Mouse (Mus musculus): ENCODE measurements around the gene Ece1.

The Ece1 gene

DNA sequence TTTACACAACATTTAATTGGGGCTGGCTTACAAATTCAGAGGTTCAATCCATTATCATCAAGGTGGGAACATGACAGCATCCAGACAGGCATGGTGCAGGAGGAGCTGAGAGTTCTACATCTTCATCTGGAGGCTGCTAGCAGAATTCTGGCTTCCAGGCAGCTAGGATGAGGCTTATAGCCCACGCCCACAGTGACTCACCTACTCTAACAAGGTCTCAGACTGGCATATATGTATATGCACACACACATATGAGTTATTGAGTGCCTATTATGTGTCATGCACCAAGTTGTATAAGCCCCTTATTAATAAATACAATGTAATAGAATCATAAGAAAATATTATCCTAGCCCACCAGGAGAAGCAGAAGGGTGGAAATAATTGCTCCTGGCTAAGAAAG is 120.8 kb downstream of the Ece1 start:
- DNase-seq (ENCODE audit: low read depth, low spot score): no peak

DNA sequence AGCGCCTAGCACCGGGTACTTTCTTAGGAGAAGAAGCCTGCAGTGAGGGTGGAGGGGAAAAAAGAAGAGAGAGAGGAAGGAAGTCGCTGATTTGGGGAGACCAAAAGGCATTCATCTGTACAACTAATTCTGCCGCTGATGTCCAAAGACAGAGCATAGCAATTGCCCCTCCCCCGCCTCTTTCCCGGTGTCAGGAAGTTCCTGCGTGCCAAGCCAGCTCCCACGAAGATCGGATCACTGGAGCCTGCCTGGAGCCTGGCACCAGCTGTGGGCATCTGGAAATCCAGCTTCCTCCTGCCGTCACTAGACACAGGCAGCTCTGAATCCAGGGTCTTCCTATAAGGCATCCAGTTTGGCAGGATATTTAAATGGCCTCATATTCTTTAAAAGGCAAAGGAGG is 122.2 kb downstream of the Ece1 start:
- no peak for DNase-seq (ENCODE audit: low read depth, low spot score)

DNA sequence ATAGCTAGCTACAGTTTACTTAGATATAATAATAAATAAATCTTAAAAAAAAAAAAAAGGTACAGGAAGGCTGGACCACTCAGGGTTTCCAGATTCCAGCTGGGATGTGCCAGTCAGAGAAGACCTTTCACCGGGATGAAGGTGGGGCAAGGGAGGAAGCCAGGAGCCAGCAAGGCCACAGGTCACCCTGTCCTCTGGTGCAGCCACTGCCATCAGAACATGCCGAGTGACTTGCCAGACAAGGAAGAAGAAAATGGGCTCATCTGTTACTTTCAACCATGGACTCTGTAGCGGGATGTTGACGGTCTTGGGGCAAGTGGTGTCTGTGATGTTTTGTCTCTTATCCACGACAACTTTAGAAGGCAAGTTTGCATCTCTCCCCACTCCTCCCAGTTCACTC is 122.7 kb downstream of the Ece1 start:
- DNase-seq (ENCODE audit: low read depth, low spot score): no peak

DNA sequence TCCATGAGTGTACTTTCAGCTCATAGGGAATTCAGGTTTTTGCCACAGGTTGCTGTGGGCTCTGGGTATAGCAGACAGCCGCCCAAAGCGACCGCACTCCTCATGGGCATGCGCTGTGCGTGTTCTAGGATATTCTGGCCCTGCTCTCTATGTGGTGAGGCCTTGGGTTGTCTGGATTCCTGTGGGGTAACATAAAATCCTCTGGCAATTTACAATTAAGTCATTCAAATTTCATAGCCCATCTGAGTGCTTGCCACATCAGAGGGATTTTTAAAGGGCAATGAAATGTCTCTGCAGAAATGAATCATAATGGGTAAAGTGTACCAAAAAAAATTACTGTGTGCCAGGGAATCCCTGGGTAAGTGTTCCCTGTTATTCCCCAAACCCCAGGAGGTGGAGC is 127.4 kb downstream of the Ece1 start:
- DNase-seq (ENCODE audit: low read depth, low spot score): no peak

DNA sequence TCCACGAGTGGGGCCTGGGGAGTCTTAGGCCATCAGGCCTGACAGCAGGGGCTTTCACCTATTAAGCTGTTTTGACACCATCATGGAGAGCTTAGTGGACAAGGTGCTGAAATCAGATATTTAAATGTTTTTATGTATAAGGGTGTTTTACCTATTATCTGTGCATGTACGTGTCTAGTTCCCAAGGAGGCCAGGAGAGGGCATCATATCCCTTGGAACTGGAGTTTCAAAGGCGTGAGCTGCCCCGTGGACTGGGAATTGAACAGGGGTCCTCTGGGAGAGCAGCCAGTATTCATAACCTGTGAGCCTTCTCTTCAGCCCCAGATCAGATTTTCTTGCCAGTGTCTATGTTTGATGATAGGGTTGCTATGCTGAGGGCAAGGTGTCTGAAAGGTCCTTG is 128.4 kb downstream of the Ece1 start:
- no peak for DNase-seq (ENCODE audit: low read depth, low spot score)

DNA sequence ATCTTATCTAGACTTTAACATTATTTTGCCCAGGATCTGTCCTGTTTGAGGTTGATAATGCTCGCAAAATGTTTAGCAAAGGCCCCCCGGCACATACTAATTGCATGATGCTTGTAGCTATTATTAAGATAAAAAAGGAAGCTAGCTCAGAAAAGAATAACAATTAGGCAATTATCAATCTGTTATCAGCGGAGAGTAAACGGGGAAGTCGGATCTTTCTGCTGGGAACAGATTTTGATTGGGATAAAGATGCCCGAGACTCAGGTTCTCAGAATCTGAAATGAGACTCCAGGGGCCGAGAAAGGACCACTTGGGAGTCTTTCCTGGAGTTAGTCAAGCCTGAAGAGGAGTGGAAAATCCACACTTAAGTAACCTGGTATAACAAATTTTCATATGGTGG is 129.2 kb downstream of the Ece1 start:
- DNase-seq (ENCODE audit: low read depth, low spot score): no peak

DNA sequence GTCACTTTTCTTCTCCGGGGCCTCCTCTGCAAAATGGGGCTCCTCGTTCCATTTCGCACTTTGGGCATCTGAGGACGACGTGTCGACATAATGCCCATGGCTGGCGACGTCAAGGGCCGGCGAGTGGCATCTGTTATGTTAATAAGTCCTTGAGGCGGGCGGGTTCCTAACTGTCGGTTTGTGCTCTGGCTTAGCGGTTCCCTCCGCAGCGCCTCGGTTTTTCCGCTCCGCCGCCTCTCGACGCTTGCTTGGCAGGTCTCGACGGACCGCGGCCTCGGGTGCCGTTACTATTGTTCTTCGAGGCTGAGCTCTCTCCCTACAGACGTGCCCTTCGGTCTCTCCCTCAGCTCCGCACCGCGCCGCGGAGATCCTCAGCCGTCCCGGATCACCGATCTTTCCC is 130.9 kb downstream of the Ece1 start, which contains the start of gene Eif4g3:
Gene Eif4g3, plus strand, starts transcription at position 133 of the 400 bp plus-strand sequence.
- no peak for DNase-seq (ENCODE audit: low read depth, low spot score)

DNA sequence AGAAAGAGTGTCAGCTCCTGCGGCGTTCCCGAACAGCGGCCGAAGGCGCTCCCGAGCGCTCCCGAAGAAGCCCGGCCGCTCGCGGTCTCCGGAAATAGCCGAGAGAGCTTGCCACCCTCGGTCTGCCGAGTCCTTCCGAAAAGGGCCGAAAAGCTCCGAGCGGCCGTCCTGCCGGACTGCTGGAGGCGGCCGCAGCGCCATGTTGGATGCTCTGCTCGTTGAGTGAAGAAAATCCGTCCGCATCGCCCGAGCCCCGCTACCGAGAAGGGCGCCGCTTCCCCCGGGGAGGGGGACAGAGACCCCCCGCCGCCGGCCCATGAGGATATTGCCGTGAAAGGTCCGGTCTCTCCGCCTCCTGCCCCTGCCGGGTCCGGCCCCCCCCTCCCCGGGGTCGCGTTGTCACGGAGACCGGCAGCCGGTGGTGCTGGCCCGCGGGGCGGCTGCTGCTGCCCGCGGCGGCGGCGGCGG is 131.3 kb downstream of the Ece1 start:
- DNase-seq (ENCODE audit: low read depth, low spot score): no peak

DNA sequence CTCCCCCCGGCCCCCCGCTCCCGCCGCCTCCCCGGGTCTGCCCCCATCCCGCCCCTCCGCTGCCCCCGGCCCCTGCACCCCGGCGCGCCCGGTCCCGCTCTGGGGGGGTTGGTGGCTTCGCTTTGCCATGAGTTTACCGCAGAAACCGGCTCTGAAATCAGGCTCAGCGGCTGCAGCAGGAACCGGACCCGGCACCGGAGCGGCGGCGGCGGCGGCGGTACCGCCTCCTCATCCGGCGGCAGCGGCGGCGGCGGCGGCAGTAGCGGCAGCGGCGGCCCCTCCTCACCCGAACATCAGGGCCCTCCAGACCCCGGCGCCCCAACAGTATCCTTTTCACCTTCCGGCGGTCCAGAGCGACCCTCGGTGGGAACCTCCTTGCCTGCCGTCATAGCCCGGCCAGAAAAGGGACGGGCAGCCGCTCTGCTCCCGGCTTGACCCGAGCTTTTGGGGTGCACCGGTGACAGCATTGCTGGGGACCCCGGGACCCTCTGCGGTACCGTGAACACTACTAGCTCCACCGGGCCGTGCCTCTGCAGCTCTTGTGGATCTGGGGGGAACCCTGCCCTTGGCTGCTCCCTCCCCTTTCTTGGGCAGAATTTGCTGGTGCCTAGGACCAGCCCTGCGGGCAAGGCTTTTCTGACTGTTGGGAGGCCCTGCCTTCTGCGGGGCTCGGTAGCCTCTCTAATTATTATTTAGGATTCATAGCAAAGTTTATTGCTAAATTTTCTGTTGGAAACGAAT is 132.0 kb downstream of the Ece1 start:
- DNase-seq (ENCODE audit: low read depth, low spot score): no peak

DNA sequence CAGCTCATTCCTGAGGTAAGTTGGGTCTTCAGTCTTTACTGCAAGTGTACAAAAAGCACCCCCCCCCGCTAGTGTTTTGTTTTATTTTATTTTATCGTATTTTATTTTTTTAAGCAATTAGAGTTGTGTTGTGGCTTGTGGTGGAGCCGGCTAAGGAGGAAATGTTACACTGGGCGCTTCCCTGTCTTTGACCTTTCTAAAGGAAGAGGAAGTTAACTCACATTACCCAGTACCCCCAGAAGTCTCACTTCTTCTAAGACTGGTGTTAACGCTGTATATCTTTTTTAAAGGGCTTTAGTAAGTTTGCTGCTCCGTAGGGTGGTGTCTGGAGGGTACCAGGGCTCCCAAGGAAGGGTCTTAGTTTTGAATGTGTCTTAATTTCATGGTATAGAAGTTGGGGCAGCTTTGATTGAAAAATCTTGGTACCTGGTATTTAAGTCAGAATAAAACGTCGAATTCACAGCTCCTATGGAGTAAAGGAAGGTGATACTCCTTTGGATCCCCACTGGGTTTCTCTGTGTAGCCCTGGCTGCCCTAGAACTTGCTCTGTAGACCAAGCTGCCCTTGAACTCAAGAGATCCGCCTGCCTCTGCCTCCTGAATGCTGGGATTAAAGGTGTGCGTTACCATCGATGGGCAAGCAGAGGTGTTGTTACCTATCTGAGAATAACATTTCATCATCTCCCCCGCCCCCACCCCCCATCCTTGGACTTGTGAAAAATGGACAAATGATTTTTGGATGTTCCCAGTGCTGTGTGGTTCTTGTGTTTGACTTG is 132.7 kb downstream of the Ece1 start:
- no peak for DNase-seq (ENCODE audit: low read depth, low spot score)

DNA sequence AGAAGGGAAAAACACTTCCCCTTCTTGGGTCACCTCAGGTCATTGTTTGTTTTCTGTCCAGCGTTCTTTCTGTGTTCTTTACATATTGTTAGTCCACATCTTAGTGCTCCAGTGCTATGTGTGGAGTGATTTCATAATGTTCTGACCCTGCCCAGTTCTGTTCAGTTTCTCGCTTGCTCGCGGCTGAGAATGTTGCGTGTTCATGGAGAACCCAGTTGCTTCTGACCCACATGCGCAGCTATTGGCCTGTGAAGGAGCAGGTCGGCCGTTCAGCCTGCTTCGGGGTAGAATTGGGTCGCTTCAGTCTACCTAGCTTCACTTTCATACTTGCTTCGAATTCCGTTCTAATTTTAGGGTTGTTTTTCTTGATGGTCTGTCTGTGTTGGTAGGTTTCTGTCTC is 133.4 kb downstream of the Ece1 start:
- no peak for DNase-seq (ENCODE audit: low read depth, low spot score)

DNA sequence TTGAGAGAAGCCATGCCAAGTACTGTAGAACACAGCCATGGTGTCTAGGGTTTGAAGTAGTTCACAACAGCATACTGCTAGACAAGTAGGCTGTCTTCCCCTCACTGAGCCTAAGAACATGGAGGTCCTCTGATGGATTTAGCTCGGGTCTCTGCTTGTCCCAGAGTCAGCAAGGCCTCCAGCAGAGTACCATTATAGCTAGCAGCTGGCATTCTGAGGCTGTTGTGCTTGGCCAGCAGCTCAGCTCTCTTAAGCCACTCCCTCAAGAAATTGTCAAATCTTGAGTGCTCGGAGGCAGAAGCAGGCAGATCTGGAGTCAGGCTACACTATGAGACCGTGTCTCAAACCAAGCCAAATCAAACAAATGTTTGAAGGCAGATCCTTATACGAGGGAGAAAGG is 136.2 kb downstream of the Ece1 start:
- no peak for DNase-seq (ENCODE audit: low read depth, low spot score)

DNA sequence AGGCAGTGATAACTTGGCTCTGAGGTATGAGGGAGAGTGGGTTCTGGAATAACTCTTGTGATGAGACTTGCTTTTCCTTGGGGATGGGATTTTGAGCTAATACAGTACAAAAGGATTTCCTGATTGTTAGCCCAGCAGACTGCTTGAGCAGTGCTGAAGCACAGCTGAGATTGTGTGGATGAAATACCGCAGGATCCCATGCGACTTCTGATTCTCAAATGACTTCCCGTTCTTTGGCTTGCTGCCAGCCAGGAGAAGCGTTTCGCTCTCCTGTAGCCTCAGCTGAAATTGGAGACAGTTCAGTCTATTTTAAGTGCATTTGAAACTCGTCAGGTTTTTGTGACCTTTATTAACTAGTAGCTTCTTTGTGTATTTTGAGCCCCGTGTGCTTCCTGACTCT is 138.6 kb downstream of the Ece1 start:
- DNase-seq (ENCODE audit: low read depth, low spot score): no peak

DNA sequence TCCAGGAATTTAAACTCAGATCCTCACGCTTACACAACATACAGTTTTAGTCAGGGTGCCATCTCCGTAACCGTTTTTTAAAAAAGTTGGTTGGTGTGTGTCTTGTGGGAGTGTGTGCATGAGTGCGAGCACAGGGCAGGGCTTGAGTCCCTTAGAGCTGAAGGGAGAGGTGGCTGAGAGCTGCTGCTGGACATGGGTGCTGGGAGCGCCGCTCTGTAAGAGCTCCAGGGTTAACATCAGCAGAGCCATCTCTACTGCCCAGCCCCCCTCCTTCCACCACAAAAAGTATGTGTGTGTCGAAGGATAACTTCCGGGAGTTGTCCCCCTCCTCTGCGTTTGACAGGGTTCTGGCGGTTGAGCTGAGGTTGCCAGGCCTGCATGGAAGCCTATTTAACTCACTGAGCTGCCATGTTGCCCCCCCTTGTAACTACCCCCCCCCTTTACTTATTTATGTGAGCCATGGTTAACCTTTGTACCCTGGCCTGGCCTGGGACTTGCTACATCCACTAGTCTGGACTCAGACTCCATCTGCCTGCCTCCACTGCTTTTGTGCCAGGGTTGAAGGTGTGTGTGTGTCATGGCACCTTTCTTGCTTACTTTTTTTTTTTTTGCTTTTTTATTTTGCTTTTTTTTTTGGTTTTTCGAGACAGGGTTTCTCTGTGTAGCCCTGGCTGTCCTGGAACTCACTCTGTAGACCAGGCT is 142.0 kb downstream of the Ece1 start:
- no peak for DNase-seq (ENCODE audit: low read depth, low spot score)

DNA sequence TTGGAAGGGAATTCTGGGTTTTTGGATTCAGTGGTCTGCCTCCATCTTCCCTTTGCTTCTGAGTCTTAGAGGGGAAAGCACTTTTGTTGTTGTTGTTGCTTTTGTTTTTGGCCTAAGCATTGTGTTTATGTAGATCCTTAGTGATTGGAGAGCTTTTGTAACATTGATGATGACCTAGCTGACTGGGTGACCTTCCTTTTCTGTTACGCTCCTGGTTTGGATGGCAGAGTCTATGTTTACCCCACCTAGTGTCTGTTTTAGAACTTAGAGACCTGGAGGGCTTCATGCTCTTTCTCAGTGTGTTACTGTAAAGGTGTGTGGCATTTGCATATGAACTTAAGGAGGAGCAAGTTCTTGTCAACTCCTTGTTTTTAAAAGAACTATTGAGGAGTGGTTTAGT is 143.7 kb downstream of the Ece1 start:
- no peak for DNase-seq (ENCODE audit: low read depth, low spot score)

DNA sequence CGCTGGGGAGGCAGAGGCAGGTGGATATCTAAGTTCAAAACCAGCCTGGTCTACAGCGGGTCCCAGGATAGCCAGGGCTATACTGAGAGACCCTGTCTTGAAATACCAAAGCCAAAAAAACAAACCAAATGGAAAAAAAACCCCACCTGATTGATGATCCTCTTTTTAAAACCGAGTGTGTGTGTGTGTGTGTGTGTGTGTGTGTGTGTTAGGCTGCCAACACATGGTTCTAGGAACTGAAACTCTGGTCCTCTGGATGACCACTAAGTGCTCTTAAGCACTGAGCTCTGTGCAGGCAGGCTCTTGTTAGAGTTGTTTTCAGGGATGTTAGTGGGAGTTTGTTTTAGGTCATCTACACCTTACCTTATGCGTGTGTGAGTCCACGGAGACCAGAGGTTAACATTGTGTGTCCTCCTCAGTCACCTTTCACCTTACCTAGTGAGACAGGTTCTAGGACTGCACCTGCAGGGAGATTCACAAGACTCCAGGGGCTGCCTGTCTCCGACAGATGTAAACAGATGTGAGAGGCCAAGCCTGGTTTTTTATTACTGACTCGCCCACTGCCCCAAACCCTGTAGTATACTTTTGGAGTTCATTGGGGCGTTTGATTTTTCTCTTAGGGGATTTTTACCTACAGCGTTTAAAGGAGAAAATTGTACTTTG is 145.0 kb downstream of the Ece1 start:
- no peak for DNase-seq (ENCODE audit: low read depth, low spot score)

DNA sequence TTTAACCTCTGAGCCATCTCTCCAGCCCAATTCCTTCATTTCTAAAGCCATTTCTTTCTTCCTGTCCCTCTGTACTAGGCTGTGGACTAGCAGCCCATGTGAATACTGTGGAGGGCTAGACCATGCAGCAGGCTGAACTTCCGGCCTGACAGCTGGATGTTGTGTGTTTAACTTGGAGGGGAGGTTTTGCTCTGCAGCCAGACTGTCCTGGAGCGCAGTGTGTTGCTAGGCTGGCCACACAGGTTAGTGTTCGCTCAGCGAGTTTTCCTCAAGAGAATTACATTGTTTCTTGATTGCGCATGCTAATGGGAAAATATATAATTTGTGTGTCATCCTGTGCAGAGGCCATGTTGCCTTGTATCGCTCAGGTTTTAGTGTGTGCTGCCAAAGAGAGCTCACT is 146.6 kb downstream of the Ece1 start:
- no peak for DNase-seq (ENCODE audit: low read depth, low spot score)

DNA sequence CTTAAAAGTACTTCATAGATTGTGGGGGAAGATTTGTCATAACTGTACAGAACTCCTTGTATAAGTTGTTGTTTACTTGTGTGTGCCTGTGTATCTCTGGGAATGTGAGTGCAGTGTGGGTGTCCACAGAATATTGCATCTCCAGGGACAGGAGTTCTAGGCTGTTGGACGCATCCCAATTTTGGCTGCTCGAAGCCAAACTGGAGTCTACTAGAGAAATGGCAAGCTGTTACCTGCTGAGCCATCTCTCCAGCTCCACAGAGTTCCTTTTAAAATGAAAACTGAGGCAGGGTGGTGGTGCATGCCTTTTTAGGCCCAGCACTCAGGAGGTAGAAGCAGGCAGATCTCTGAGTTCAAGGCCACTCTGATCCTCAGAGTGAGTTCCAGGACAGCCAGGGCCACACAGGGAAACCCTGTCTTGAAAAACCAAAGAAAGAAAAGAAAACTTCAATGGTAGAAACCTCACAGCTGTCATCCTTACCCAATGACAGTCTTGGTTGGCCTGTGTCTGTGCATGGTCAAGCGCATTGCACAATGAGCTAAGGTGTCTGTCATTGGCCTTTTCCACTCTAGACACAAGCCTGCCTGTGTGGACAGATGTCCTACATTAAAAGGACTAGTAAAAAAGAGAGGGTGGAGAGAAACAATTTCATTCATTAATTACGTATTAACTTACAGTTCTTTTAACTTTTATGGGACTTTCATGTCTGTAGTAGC is 147.9 kb downstream of the Ece1 start:
- no peak for DNase-seq (ENCODE audit: low read depth, low spot score)

DNA sequence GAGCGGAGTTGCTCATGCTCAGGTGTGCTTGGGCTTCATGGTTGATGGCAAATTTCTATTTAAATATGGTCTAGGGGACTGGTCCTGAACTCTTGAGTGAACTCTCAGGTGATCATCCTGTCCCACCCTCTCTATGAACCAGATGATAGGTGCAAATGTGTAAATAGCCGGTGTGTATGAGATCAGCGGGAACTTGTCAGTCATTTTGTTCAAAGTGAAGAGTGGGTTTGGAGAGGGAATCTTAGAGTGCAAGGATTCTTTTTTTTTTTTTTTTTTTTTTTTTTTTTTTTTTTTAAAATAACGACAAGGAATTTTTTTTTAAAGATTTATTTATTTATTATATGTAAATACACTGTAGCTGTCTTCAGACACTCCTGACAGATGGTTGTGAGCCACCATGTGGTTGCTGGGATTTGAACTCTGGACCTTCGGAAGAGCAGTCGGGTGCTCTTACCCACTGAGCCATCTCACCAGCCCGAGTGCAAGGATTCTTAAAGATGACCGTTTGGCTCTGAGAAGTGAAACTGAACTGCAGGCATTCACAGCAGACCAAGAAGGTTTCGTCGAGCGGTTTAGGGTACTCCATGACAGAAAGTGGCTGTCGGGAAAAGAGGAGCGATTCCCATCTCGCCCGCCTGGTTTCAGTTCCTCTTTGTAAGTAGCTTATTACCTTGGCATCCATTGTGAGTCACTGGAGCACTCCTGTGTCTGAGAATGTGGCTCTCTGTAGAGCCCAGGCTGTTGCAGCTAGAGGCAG is 151.9 kb downstream of the Ece1 start:
- DNase-seq (ENCODE audit: low read depth, low spot score): no peak
